Mouse (Mus musculus) lung, adult 18-20 months (tissue): ENCODE measurements around the gene Apon.
A peak's percentile ranks its signal among the peaks of the same experiment; 100 is the strongest.
"Not testable (repeated sequence)": the region's sequence is repeated elsewhere in the genome, so short reads cannot be mapped to it uniquely, and the experiment has no call there.

Experiments
- DNase-seq, 2 experiments: peaks; one replicate each; pipeline ENCODE4 v3.0.0; 2022; ENCODE audit warnings: mixed read lengths in 2 of 2

The Apon gene

DNA sequence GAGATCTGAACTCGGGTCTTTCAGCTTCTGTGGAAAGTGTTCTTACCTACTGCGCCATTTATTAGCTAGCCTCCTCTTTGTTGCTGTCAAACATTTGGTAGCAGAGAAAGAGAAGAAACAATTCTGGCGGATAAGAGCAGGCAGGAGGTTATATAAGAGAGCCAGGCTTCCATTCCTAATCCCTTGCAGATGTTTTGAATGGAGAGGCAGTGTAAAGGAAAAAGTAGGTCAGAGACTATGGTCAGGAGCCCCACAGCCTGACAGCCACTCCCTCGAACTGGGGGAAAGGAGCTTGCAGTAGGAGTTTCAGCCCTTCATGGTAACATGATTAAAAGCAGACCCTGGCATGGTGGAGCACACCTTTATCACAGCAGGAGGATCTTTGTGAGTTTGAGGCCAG is 17.6 kb upstream of the Apon start:
- DNase-seq = no peak

- no peak for DNase-seq
These were observed 16.0 kb upstream of the Apon start for GRCm38 (mm10) chr10:128237807-128238480.

GRCm38 (mm10) chr10:128239140-128239539 is 14.8 kb upstream of the Apon start:
- no peak for DNase-seq

DNA sequence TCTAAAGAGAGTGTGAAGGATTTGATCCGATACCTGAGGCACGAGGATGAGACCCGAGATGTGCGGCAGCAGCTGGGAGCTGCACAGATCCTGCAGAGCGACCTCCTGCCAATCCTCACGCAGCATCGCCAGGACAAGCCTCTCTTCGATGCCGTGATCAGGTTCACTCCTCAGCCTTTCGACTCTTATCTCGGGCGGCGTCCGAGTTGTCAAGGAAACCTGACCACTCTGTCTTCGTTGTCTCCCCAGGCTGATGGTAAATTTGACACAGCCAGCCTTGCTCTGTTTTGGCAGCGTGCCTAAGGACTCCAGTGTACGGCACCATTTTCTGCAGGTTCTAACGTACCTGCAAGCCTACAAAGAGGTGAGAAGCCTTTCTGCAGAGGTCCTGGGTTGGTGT is 13.8 kb upstream of the Apon start:
- DNase-seq = no peak

GRCm38 (mm10) chr10:128243252-128243651 is 10.6 kb upstream of the Apon start:
- no peak for DNase-seq

DNA sequence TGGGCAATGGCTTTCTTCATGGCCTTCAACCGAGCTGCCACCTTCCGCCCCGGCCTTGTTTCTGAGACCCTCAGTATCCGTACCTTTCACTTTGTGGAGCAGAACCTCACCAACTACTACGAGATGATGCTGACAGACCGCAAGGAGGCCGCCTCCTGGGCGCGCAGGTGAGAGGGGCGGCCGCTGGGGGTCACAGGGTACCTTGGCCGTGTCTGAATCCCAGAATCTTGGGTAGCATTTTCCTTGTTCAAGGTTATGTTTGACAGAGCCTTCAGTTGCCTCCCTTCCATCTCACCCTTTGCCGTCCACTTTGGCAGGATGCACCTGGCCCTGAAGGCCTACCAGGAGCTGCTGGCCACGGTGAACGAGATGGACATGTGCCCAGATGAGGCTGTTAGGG is 9.8 kb upstream of the Apon start:
- DNase-seq = no peak

GRCm38 (mm10) chr10:128247020-128247732 is 6.7 kb upstream of the Apon start:
- peak; percentile 43 to 57 for DNase-seq

DNA sequence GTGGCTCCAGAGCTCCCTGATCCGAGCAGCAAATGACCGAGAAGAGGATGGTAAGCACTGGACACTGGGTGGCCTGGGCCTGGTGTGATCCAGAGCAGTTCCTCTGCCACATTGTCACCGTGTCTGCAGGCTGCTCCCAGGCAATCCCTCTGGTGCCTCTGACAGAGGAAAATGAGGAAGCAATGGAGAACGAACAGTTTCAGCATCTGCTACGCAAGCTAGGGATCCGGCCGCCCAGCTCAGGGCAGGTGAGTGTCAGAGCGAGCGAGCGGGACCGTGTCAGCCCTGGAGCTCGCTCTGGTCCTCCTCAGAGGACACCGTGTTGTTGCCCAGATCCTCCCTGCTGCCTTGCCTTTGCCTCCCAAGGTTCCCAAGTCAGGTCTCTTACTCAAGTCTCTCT is 3.3 kb upstream of the Apon start:
- DNase-seq = no peak

DNA sequence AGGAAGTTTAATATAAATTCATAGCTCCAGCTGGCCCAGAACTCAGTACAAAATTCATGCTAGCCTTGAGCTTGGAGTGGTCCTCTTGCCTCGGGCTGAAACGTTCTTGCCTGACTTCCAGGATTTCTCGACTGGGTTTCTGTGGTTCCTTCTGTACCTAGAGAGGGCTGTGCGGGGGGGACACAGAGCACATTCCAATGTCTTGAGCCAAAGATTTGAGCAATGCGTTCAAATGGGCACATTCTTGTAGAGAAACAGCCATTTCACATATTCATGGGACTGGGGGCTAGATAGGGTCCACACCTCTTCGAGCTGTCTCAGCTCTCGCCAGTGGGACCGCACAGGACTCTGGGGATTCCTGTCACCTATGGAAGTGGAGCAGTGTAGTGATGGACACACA is 2.0 kb downstream of the Apon start:
- no peak for DNase-seq

GRCm38 (mm10) chr10:128256328-128256727 is 2.4 kb downstream of the Apon start:
- no peak for DNase-seq

DNA sequence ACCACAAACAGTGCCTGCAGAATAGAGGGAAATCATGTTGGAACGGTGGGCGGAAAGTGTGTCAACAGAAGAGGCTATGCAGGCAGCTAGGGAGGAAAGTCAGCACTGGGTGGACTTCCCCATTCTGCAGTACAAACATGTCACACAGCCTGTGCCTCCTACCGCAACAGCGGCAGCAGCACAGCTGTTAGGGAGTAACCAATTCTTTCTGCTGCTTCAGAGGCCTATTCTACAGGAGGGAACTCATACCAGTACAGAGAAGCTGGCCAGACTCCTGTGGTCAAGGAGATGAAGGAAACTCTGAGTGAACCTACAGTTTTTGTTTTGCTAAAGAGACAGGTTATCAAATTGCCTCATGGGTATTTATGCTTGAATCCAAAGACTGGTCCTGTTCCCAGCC is 5.1 kb downstream of the Apon start:
- DNase-seq = peak in 1 of 2 experiments; percentile 29

DNA sequence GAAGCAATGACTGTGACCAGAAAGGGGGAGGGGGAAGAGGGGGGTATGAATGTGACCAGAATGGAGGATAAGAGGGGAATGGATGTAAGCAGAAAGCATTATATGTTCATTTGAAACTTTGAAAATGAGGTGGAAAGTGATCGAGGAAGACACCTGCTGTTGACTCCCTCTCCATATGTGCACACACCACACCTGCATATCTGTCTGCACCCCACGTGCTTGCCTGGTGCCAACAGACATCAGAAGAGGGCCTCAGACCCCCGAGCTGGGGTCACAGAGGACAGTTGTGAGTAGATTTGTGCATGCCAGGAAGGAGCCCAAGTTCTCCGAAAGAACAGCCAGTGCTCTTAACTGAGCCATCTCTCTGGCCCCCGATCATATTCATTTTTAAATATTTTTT is 6.0 kb downstream of the Apon start:
- DNase-seq = no peak

DNA sequence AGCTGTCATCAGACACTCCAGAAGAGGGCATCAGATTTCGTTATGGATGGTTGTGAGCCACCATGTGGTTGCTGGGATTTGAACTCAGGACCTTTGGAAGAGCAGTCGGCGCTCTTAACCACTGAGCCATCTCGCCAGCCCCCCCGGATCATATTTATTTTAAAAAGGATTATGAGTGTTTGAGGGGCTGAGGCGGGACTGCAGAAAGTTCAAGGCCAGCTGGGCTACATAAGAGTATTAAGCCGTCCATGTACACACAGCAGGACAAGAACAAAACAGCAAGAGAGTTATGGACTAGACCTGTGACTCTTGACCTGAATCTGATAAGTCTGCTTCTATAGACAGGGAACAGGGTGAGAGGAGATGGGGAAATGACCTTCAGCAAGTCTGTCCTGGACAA is 6.5 kb downstream of the Apon start:
- not testable (repeated sequence) for DNase-seq

DNA sequence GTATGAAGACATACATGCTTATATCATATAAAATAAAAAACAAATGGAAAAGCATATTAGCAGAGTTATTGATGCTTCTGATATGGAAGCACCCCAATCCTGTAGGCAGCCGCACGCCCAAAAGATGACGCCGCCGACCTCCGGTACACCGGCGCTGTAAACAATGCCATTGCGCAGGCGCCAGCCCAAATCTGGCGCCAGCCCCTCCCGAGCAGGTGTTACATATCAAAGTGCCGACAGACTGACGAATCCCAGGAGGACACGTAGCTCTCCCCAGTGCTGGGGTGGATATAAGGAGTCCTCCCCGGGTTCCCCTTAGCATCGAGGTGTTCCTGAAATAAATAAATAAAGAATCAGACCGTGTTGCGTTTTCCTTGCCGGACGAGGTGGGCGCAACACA is 8.4 kb downstream of the Apon start:
- DNase-seq = no peak

GRCm38 (mm10) chr10:128263393-128264310 is 9.8 kb downstream of the Apon start:
- DNase-seq = no peak

GRCm38 (mm10) chr10:128268371-128268770 is 14.5 kb downstream of the Apon start, which contains the start of gene Apof:
Gene Apof (plus strand): TSS chr10:128268671.
- no peak for DNase-seq

DNA sequence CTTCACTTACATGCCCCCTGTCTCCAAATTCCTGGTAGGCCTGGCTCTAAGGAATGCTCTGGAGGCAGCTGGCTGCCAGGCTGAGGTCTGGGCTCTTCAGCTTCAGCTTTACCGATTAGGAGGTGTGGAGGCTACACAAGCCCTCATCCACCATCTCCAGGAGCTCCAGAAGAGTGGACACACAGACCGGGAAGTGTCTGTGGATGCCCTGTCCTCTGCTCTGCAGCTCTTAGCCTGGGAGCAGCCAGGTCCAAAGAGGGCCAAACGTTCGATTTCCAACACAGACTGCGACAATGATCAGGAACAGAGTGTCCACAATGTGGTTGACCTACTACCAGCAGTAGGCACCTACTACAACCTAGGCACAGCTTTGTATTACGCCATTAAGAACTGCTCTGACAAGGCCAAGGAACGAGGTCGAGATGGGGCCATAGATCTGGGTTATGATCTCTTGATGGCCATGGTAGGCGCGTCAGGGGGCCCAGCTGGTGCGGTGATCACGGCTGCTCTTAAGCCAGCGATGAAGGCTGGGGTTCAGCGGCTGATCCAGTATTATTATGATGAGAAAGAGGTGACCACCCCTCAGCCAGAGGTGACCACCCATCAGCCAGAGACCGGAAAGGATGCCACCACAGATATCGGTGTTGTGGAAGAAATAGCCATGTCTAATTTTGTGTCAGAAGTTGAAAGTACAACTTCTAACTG is 15.5 kb downstream of the Apon start:
- no peak for DNase-seq

DNA sequence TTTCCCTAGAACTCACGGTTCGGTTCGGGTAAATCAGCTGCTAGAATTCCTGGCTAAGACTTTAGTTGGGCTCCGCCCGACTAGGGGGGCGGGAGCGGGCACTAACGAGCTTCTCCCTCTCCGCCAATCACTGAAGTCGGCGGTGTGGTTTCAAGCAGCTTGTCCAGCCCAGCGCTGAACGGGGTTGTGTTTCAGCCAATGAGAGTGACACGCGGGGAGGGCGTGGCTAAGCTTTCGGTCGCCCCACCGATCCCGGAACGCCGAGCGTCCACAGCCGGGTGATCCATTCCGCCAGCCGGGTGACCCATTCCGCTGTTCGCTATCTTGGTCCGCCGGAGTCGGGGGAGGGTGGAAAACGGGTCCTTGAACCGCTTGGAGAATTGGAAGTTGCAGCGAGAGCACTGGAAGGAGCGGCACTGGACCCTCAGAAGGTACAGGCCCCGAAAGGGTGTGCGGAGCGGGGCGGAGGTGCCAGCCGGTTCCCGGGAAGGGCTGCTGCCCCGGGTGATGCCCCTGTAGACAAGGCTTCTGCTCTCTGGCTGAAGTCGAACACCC is 16.5 kb downstream of the Apon start, which contains the start of gene Stat2:
TSS of gene Stat2 (plus strand) at position 273 of the 555 bp plus-strand sequence.
- peak; percentile 99 for DNase-seq

- DNase-seq = no peak
These were observed 17.0 kb downstream of the Apon start for GRCm38 (mm10) chr10:128270866-128271265.

GRCm38 (mm10) chr10:128271883-128272282 is 18.0 kb downstream of the Apon start:
- no peak for DNase-seq

DNA sequence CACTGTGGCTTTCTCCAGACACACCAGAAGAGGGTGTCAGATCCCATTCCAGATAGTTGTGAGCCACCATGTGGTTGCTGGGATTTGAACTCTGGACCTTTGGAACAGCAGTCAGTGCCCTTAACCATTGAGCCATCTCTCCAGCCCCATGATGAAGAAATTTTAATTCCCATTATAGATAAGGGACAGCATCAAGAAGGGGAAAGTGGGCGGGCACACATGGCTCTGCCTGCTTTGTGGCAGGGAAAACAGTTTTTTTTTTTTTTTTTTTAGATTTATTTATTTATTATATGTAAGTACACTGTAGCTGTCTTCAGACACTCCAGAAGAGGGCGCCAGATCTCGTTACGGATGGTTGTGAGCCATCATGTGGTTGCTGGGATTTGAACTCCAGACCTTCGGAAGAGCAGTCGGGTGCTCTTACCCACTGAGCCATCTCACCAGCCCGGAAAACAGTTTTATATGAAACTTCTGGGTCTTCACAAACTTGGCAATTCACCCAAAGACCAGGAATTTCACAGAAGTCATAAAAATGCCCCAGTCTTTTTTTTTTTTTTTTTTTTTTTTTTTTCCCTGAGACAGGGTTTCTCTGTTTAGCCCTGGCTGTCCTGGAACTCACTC is 19.0 kb downstream of the Apon start:
- DNase-seq = not testable (repeated sequence)

DNA sequence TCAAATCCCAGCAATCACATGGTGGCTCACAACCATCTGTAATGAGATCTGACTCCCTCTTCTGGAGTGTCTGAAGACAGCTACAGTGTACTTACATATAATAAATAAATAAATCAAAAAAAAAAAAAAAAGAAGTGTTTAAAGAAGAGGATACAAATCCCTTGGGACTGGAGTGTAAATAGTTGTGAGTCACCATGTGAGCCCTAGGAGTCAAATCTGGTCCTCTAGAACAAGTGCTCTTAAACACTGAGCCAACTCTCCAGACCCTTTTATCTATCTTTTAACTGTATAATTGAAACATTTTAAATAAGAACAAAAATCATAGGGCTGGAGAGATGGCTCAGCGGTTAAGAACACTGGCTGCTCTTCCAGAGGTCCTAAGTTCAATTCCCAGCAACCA is 21.5 kb downstream of the Apon start:
- DNase-seq = not testable (repeated sequence)
